Comparison of ENCODE assay signal across 23 mouse cellular contexts in genomic region chr10:46823837-46824236, GRCm38 (mm10).
"Had no signal": no experiment of that assay in that cellular context is flagged by ENCODE, and none has a peak within 500 bp of the region (broad histone marks: within the 10 kb centered on the region; RNA-seq: fewer than 3 reads in every experiment).

No protein-coding gene starts in this region.

- H3K4me2 ChIP-seq: limb, embryonic 13.5 days; liver, embryonic 12.5 days; liver, embryonic 15.5 days; lung, embryonic 15.5 days; midbrain, embryonic 12.5 days; stomach, embryonic 15.5 days had no signal

- H3K27me3 ChIP-seq: limb, embryonic 13.5 days; liver, embryonic 12.5 days; liver, embryonic 15.5 days; lung, embryonic 15.5 days; megakaryocyte, embryonic 14.5 days; midbrain, embryonic 12.5 days; stomach, embryonic 15.5 days had no signal

- H3K36me3 ChIP-seq: limb, embryonic 10.5 days; limb, embryonic 13.5 days; liver, embryonic 12.5 days; liver, embryonic 15.5 days; lung, embryonic 15.5 days; midbrain, embryonic 12.5 days; stomach, embryonic 15.5 days had no signal

- H3K27ac ChIP-seq: layer of hippocampus, adult 2 months; left cerebral cortex, adult 2 months; limb, embryonic 10.5 days; limb, embryonic 13.5 days; liver, embryonic 12.5 days; liver, embryonic 15.5 days; lung, embryonic 15.5 days; midbrain, embryonic 12.5 days; stomach, embryonic 15.5 days had no signal

- H3K4me3 ChIP-seq: layer of hippocampus, adult 2 months; left cerebral cortex, adult 2 months; limb, embryonic 10.5 days; limb, embryonic 13.5 days; liver, embryonic 12.5 days; liver, embryonic 15.5 days; lung, embryonic 15.5 days; megakaryocyte, embryonic 14.5 days; midbrain, embryonic 12.5 days; stomach, embryonic 15.5 days had no signal

- DNase-seq: kidney, adult 18-20 months; kidney, adult 9 months; kidney, postnatal 14 days; layer of hippocampus, postnatal 36 days; liver; lung, adult 18-20 months; lung, postnatal 10 days; lung, postnatal 36 days; right cerebral cortex, postnatal 25 days; spleen, adult 18-20 months; thymus, postnatal 25 days had no signal

- H3K9ac ChIP-seq: limb, embryonic 13.5 days; liver, embryonic 12.5 days; liver, embryonic 15.5 days; lung, embryonic 15.5 days; midbrain, embryonic 12.5 days; stomach, embryonic 15.5 days had no signal

- H3K4me1 ChIP-seq: limb, embryonic 10.5 days; limb, embryonic 13.5 days; liver, embryonic 12.5 days; liver, embryonic 15.5 days; lung, embryonic 15.5 days; megakaryocyte, embryonic 14.5 days; stomach, embryonic 15.5 days had no signal

- ATAC-seq: intestine, embryonic 16.5 days; liver, embryonic 12.5 days; midbrain, embryonic 16.5 days had no signal

- H3K9me3 ChIP-seq: limb, embryonic 10.5 days; limb, embryonic 13.5 days; liver, embryonic 12.5 days; liver, embryonic 15.5 days; lung, embryonic 15.5 days; megakaryocyte, embryonic 14.5 days; midbrain, embryonic 12.5 days; stomach, embryonic 15.5 days had no signal
